Mouse (Mus musculus): Measurements from ENCODE around the gene Aldh16a1.

The Aldh16a1 gene

GRCm38 (mm10) chr7:45092048-45092447 is 62.3 kb downstream of the Aldh16a1 start, which contains the start of gene Rcn3:
Gene Rcn3, minus strand, starts transcription at chr7:45092221.
- in situ Hi-C loops (cut with MboI, MseI), result no loop called here

- in situ Hi-C loops (cut with MboI, MseI), result no loop called here
Measured at GRCm38 (mm10) chr7:45091001-45091990, 63.1 kb downstream of the Aldh16a1 start.
